Mouse (Mus musculus): ENCODE data around the gene Tbxas1. TPM values are rescaled to one million over a fixed set of nuclear protein-coding genes. Genes with fewer than 3 reads are reported as not detected.

Gene Tbxas1
- total and polyA plus RNA-seq, 3 experiments: not detected

DNA sequence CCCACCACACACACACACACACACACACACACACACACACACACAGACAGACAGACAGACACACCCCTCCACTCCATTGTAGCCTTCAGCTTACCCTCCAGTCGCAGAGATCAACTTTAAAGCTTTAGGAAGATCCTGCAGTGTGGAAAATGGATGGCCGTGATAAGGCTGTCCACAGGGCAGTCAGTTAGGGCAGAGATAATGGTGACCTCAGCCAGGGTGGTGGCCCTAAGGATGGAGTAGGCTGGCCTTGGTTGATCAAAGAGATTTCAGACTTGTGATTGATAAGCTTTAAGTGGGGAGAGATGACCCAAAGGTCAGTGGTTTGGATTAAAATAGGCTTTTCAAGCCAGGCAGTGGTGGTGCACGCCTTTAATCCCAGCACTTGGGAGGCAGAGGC is 120.6 kb downstream of the Tbxas1 start:
- no peak overlapping the region for H3K9ac ChIP-seq (ENCODE audit: insufficient read depth, low read depth)
- TF ChIP-seq CTCF (conservative IDR thresholded peaks at IDR 0.05 in 1 of 2, IDR thresholded peaks at IDR 0.05 in 1 of 2; ENCODE audit: low read depth in 2 of 2, low read length in 2 of 2) (no peak), TCF12 (IDR thresholded peaks at IDR 0.05; ENCODE audit: low read depth, low read length) (no peak)
- H3K79me2 ChIP-seq (replicated peaks; ENCODE audit: control insufficient read depth, extremely low read depth, insufficient read depth, poor library complexity, severe bottlenecking): no peaks in the 10 kb centered on the region
- peaks cover 0 to 8% of the 10 kb centered on the region in 2 experiments; a peak in 2 of 4 replicates for H3K4me1 ChIP-seq (ENCODE audit: control insufficient read depth in 1 of 2, insufficient read depth in 2 of 2)
- no peak overlapping the region for H3K4me3 ChIP-seq (replicated peaks in 1 of 3; ENCODE audit: low read depth in 2 of 3, low read length in 2 of 3, poor library complexity in 1 of 3)
- H3K36me3 ChIP-seq (replicated peaks in 1 of 2; ENCODE audit: control insufficient read depth in 1 of 2, insufficient read depth in 1 of 2, low read length in 1 of 2): no peaks in the 10 kb centered on the region
- in situ Hi-C loops (cut with MboI; ENCODE audit: low pct_ligation_motif_present, low pct_unique_long_range_greater_than_20kb, low sequenced_read_pairs) (no loop called here), dilution Hi-C loops (cut with MboI; ENCODE audit: extremely low pct_ligation_motif_present, extremely low pct_unique_long_range_greater_than_20kb, low sequenced_read_pairs) (no loop called here)
- no peak overlapping the region for H3K27ac ChIP-seq (ENCODE audit: insufficient read depth, low read depth)
- H3K9me3 ChIP-seq (replicated peaks; ENCODE audit: low read length): no peaks in the 10 kb centered on the region
- H3K4me2 ChIP-seq (ENCODE audit: insufficient read depth, low read depth, poor library complexity, severe bottlenecking): no peak overlapping the region
- no peak for DNase-seq (ENCODE audit: extremely low read depth)
- no peaks in the 10 kb centered on the region for H3K27me3 ChIP-seq (replicated peaks)

DNA sequence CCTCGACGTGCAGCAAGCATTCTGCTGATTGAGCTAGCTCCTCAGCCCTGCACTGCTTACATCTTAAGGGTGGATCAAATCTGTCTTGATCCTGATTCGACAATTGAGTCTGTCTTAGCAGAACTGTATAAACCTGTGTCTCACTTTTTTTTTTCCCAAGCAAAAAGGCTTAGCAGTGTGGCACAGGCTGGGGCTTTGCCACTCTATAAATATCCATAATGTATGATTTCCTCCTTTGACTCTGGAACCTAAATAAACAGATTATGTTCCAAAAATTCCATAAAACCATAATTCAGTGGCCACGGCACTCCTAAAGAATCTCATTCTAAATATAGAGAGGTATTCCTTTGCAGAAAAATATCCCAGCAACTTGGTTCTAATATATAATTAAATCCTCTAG is 122.6 kb downstream of the Tbxas1 start:
- no peaks in the 10 kb centered on the region for H3K9me3 ChIP-seq (replicated peaks; ENCODE audit: low read length)
- H3K4me2 ChIP-seq (ENCODE audit: insufficient read depth, low read depth, poor library complexity, severe bottlenecking): no peak overlapping the region
- TF ChIP-seq MEF2A (IDR thresholded peaks at IDR 0.05; ENCODE audit: borderline replicate concordance, low read depth, low read length): no peak
- no peaks in the 10 kb centered on the region for H3K27me3 ChIP-seq (replicated peaks)
- 0 out of 4 replicates have a peak, but pooled peaks cover 0 to 1% of the 10 kb centered on the region in 2 experiments for H3K4me1 ChIP-seq (ENCODE audit: control insufficient read depth in 1 of 2, insufficient read depth in 2 of 2)
- in situ Hi-C loops (cut with MboI; ENCODE audit: low pct_ligation_motif_present, low pct_unique_long_range_greater_than_20kb, low sequenced_read_pairs): no loop called here
- no peak overlapping the region for H3K4me3 ChIP-seq (replicated peaks in 1 of 3; ENCODE audit: low read depth in 2 of 3, low read length in 2 of 3, poor library complexity in 1 of 3)
- dilution Hi-C loops (cut with MboI; ENCODE audit: extremely low pct_ligation_motif_present, extremely low pct_unique_long_range_greater_than_20kb, low sequenced_read_pairs): no loop called here
- DNase-seq (ENCODE audit: extremely low read depth): no peak
- H3K9ac ChIP-seq (ENCODE audit: insufficient read depth, low read depth): no peak overlapping the region
- no peak overlapping the region for H3K27ac ChIP-seq (ENCODE audit: insufficient read depth, low read depth)
- H3K79me2 ChIP-seq (replicated peaks; ENCODE audit: control insufficient read depth, extremely low read depth, insufficient read depth, poor library complexity, severe bottlenecking): no peaks in the 10 kb centered on the region
- H3K36me3 ChIP-seq (replicated peaks in 1 of 2; ENCODE audit: control insufficient read depth in 1 of 2, insufficient read depth in 1 of 2, low read length in 1 of 2): no peaks in the 10 kb centered on the region

DNA sequence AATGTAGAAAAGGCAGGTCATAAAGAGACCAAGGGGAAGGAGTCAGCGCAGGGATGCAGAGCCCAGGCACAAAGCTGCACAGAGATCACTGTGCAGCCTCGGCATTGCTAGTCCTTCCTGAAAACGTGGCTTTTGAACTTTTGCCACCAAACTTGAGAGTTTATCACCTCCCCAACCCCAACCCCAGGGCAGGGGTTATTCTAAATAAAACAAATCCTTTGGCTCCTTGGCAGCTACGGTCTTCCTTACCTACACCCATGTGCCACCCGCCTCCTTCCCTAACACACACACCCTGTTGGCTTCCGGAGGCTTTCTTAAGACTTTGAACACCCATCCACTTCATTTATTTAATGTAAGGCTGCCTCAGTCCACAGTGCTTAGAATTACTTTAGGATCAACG is 127.9 kb downstream of the Tbxas1 start:
- DNase-seq (ENCODE audit: extremely low read depth): no peak
- TF ChIP-seq IRF4 (IDR thresholded peaks at IDR 0.05; ENCODE audit: low read depth, low read length) (no peak), TCF12 (IDR thresholded peaks at IDR 0.05; ENCODE audit: low read depth, low read length) (no peak), CTCF (conservative IDR thresholded peaks at IDR 0.05 in 1 of 2, IDR thresholded peaks at IDR 0.05 in 1 of 2; ENCODE audit: low read depth in 2 of 2, low read length in 2 of 2) (no peak), SIN3A (IDR thresholded peaks at IDR 0.05; ENCODE audit: low read length) (no peak), RCOR1 (conservative IDR thresholded peaks at IDR 0.05; ENCODE audit: low read depth, low read length) (no peak), JUN (IDR thresholded peaks at IDR 0.05; ENCODE audit: insufficient read depth, low read depth, low read length) (no peak), KAT2A (IDR thresholded peaks at IDR 0.05; ENCODE audit: insufficient replicate concordance, low read length) (no peak), CHD2 (IDR thresholded peaks at IDR 0.05; ENCODE audit: low read length) (no peak), BHLHE40 (IDR thresholded peaks at IDR 0.05; ENCODE audit: low read depth, low read length) (no peak)
- H3K4me2 ChIP-seq (ENCODE audit: insufficient read depth, low read depth, poor library complexity, severe bottlenecking): no peak overlapping the region
- H3K36me3 ChIP-seq (replicated peaks in 1 of 2; ENCODE audit: control insufficient read depth in 1 of 2, insufficient read depth in 1 of 2, low read length in 1 of 2): no peaks in the 10 kb centered on the region
- in situ Hi-C loops (cut with MboI; ENCODE audit: low pct_ligation_motif_present, low pct_unique_long_range_greater_than_20kb, low sequenced_read_pairs) (no loop called here), dilution Hi-C loops (cut with MboI; ENCODE audit: extremely low pct_ligation_motif_present, extremely low pct_unique_long_range_greater_than_20kb, low sequenced_read_pairs) (no loop called here)
- no peak overlapping the region for H3K9ac ChIP-seq (ENCODE audit: insufficient read depth, low read depth)
- H3K4me3 ChIP-seq (replicated peaks in 1 of 3; ENCODE audit: low read depth in 2 of 3, low read length in 2 of 3, poor library complexity in 1 of 3): no peak overlapping the region
- H3K27ac ChIP-seq (ENCODE audit: insufficient read depth, low read depth): no peak overlapping the region
- H3K27me3 ChIP-seq (replicated peaks): no peaks in the 10 kb centered on the region
- H3K79me2 ChIP-seq (replicated peaks; ENCODE audit: control insufficient read depth, extremely low read depth, insufficient read depth, poor library complexity, severe bottlenecking): no peaks in the 10 kb centered on the region
- H3K4me1 ChIP-seq (ENCODE audit: control insufficient read depth in 1 of 2, insufficient read depth in 2 of 2): peaks cover 5 to 37% of the 10 kb centered on the region in 2 experiments; a peak in 3 of 4 replicates
- H3K9me3 ChIP-seq (replicated peaks; ENCODE audit: low read length): no peaks in the 10 kb centered on the region

Measured in CH12.LX (cell line).